Mouse (Mus musculus): ENCODE measurements around the gene Map4k1. TPM values are rescaled to one million over a fixed set of nuclear protein-coding genes. Genes with fewer than 3 reads are reported as not detected.

The Map4k1 gene
- polyA plus RNA-seq, 1 experiment from 2014 or later, result 6.9 TPM

DNA sequence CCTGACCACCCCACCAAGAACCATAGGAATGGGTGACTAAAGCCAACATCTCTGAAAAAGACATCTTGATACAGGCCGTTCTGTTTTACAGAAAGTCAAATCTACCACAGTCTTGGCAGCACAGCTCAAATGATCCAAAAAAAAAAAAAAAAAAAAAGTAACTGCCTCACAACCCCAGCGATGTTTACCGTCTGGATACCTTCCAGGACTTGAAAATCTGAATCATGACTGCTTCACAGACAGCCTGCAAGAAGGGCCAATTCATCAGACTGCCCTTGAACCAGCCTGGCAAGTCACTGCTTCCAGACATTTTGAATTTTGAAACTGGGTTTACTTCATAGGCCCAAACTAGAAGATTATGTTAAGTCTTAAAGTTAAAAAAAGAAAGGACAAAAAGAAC lies 29.1 kb upstream of the Map4k1 start:
- no peak for ATAC-seq
- no peaks in the 10 kb centered on the region for H3K27me3 ChIP-seq (replicated peaks; ENCODE audit: control insufficient read depth, insufficient read depth, low read length)
- H3K4me1 ChIP-seq (ENCODE audit: control insufficient read depth, insufficient read depth, low read length), result peaks cover 22% of the 10 kb centered on the region; the same call in 1 of the 2 replicates
- no peak overlapping the region for H3K4me3 ChIP-seq (ENCODE audit: low read depth, low read length)
- no peak overlapping the region for H3K4me2 ChIP-seq (ENCODE audit: low read length)
- DNase-seq (ENCODE audit: low spot score), result peak; percentile 64
- H3K9me3 ChIP-seq (replicated peaks; ENCODE audit: control insufficient read depth, low read length), result no peaks in the 10 kb centered on the region
- WGBS, result 13% methylated on average over 3 of the region's 3 CpGs
- H3K27ac ChIP-seq (ENCODE audit: low read depth, low read length), result peak overlapping the region; percentile 15; the same call in 1 of the 2 replicates
- no peak overlapping the region for H3K9ac ChIP-seq (ENCODE audit: low read length)
- H3K36me3 ChIP-seq (ENCODE audit: control insufficient read depth, insufficient read depth, low read length), result peaks cover 9% of the 10 kb centered on the region; the same call in 1 of the 2 replicates

DNA sequence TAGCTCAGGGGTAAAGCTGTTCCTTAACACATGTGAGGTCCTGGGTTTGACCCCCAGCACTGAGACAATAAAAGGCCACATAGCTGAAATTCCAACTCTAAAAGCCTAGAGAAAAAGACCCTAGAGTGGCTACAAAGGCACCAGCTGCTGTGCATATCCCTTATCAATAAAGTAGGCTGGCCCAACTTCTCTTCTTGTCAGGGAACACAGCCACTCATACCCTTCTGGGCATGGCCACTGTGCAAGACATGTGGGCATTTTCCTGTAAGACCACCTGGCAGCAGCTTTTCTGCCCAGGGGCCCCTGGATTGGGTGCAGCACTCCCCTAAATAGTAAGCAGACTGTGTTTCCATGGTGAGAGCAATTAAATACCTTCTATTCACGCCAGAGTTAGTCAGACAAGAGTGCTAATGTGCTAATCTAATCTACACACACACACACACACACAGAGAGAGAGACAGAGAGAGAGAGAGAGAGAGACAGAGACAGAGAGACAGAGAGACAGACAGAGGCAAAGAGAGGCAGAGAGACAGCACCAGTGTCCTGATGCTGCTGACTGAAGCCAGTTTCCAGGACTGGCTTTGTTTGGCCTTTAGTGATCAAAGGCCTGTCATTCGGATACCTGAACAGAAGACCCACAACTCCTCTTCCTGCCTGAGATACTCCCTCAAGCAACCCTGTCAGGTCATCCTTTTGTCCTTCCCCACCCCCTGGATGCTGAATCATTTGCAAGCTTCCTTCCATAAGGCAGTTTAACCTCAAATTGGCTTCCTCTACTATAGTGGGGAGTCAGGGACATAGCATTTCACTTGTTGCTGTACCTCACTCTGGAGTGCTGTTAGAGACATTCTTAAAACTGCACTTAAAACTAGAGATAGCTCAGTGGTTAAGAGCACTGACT lies 28.1 kb upstream of the Map4k1 start:
- no peak overlapping the region for H3K4me3 ChIP-seq (ENCODE audit: low read depth, low read length)
- DNase-seq (ENCODE audit: low spot score) (peak; percentile 87), ATAC-seq (peak; percentile 92)
- peaks cover 9% of the 10 kb centered on the region; the same call in 1 of the 2 replicates for H3K36me3 ChIP-seq (ENCODE audit: control insufficient read depth, insufficient read depth, low read length)
- H3K4me2 ChIP-seq (ENCODE audit: low read length), result no peak overlapping the region
- 13% methylated on average over 2 of the region's 2 CpGs for WGBS
- H3K9me3 ChIP-seq (replicated peaks; ENCODE audit: control insufficient read depth, low read length), result no peaks in the 10 kb centered on the region
- no peaks in the 10 kb centered on the region for H3K27me3 ChIP-seq (replicated peaks; ENCODE audit: control insufficient read depth, insufficient read depth, low read length)
- peak overlapping the region; percentile 52; the same call in 1 of the 2 replicates for H3K27ac ChIP-seq (ENCODE audit: low read depth, low read length)
- H3K4me1 ChIP-seq (ENCODE audit: control insufficient read depth, insufficient read depth, low read length), result peaks cover 27% of the 10 kb centered on the region
- no peak overlapping the region for H3K9ac ChIP-seq (ENCODE audit: low read length)

DNA sequence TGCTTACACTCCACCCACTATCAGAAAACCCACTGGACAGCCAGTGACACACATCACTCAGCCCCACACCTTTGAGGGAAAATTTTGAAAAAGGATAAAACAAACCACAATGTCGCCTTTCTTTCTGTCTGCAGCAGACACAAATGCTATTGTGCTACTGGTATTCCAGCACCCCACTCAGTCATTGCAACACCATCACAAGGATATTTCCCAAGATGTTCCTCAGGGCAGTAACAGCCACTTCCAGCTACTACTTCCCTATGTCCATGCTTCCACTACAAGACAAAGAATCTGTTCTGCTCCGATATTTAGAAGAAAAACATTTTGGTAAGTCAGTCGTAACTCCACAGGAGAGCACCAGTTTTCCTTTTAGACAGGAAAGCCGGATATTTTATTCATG lies 27.1 kb upstream of the Map4k1 start:
- Histone ChIP-seq H3K4me3 (ENCODE audit: low read depth, low read length) (no peak overlapping the region), H3K9me3 (replicated peaks; ENCODE audit: control insufficient read depth, low read length) (no peaks in the 10 kb centered on the region), H3K9ac (ENCODE audit: low read length) (no peak overlapping the region), H3K27me3 (replicated peaks; ENCODE audit: control insufficient read depth, insufficient read depth, low read length) (no peaks in the 10 kb centered on the region), H3K4me2 (ENCODE audit: low read length) (no peak overlapping the region), H3K36me3 (ENCODE audit: control insufficient read depth, insufficient read depth, low read length) (peaks cover 4% of the 10 kb centered on the region; the same call in 1 of the 2 replicates), H3K27ac (ENCODE audit: low read depth, low read length) (no peak overlapping the region), H3K4me1 (ENCODE audit: control insufficient read depth, insufficient read depth, low read length) (peaks cover 37% of the 10 kb centered on the region)
- ATAC-seq, result no peak
- no peak for DNase-seq (ENCODE audit: low spot score)
- 80% methylated on average over 4 of the region's 4 CpGs for WGBS

GRCm38 (mm10) chr7:28955295-28955897 lies 26.5 kb upstream of the Map4k1 start:
- Histone ChIP-seq H3K9ac (ENCODE audit: low read length) (no peak overlapping the region), H3K4me1 (ENCODE audit: control insufficient read depth, insufficient read depth, low read length) (peaks cover 44% of the 10 kb centered on the region), H3K27ac (ENCODE audit: low read depth, low read length) (no peak overlapping the region), H3K27me3 (replicated peaks; ENCODE audit: control insufficient read depth, insufficient read depth, low read length) (no peaks in the 10 kb centered on the region), H3K4me2 (ENCODE audit: low read length) (no peak overlapping the region), H3K9me3 (replicated peaks; ENCODE audit: control insufficient read depth, low read length) (no peaks in the 10 kb centered on the region), H3K36me3 (ENCODE audit: control insufficient read depth, insufficient read depth, low read length) (peaks cover 3% of the 10 kb centered on the region; the same call in 1 of the 2 replicates), H3K4me3 (ENCODE audit: low read depth, low read length) (no peak overlapping the region)
- WGBS, result 43% methylated on average over 5 of the region's 5 CpGs
- ATAC-seq (no peak), DNase-seq (ENCODE audit: low spot score) (peak; percentile 58)

DNA sequence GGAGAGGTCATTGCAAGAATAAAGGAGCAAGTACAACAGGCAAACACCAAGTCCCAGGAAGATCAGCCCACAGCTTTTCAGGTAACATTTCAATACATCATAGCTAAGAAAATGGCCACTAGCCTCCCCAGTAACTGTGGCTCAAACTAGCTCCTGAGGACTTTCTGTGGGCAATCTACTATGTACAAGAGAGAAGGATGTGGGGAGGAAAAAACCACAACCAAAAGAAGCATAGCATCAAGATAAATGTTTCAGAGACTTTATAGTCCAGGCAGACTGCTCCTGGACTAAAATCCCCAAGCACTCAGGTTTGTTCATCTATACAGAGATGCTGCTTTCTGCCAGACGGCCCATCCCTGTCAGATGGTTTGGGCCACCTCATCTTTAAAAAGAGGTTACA lies 25.6 kb upstream of the Map4k1 start:
- ATAC-seq, result no peak

GRCm38 (mm10) chr7:28957286-28957685 lies 24.6 kb upstream of the Map4k1 start:
- H3K4me3 ChIP-seq (ENCODE audit: low read depth, low read length), result no peak overlapping the region
- no peak overlapping the region for H3K9ac ChIP-seq (ENCODE audit: low read length)
- no peak overlapping the region for H3K4me2 ChIP-seq (ENCODE audit: low read length)
- 84% methylated on average over 6 of the region's 6 CpGs for WGBS
- no peaks in the 10 kb centered on the region for H3K9me3 ChIP-seq (replicated peaks; ENCODE audit: control insufficient read depth, low read length)
- H3K36me3 ChIP-seq (ENCODE audit: control insufficient read depth, insufficient read depth, low read length), result no peaks in the 10 kb centered on the region
- H3K4me1 ChIP-seq (ENCODE audit: control insufficient read depth, insufficient read depth, low read length), result peaks cover 50% of the 10 kb centered on the region
- ATAC-seq, result no peak
- DNase-seq (ENCODE audit: low spot score), result no peak
- H3K27ac ChIP-seq (ENCODE audit: low read depth, low read length), result no peak overlapping the region
- H3K27me3 ChIP-seq (replicated peaks; ENCODE audit: control insufficient read depth, insufficient read depth, low read length), result no peaks in the 10 kb centered on the region

More for the DNA sequence above, 25.6 kb upstream of the Map4k1 start:
- no peak overlapping the region for H3K27ac ChIP-seq (ENCODE audit: low read depth, low read length)
- H3K9ac ChIP-seq (ENCODE audit: low read length), result no peak overlapping the region
- H3K4me1 ChIP-seq (ENCODE audit: control insufficient read depth, insufficient read depth, low read length), result peaks cover 52% of the 10 kb centered on the region
- H3K9me3 ChIP-seq (replicated peaks; ENCODE audit: control insufficient read depth, low read length), result no peaks in the 10 kb centered on the region
- 92% methylated on average over 1 of the region's 1 CpGs for WGBS
- H3K4me3 ChIP-seq (ENCODE audit: low read depth, low read length), result no peak overlapping the region
- H3K27me3 ChIP-seq (replicated peaks; ENCODE audit: control insufficient read depth, insufficient read depth, low read length), result no peaks in the 10 kb centered on the region
- H3K36me3 ChIP-seq (ENCODE audit: control insufficient read depth, insufficient read depth, low read length), result no peaks in the 10 kb centered on the region
- no peak overlapping the region for H3K4me2 ChIP-seq (ENCODE audit: low read length)
- no peak for DNase-seq (ENCODE audit: low spot score)

DNA sequence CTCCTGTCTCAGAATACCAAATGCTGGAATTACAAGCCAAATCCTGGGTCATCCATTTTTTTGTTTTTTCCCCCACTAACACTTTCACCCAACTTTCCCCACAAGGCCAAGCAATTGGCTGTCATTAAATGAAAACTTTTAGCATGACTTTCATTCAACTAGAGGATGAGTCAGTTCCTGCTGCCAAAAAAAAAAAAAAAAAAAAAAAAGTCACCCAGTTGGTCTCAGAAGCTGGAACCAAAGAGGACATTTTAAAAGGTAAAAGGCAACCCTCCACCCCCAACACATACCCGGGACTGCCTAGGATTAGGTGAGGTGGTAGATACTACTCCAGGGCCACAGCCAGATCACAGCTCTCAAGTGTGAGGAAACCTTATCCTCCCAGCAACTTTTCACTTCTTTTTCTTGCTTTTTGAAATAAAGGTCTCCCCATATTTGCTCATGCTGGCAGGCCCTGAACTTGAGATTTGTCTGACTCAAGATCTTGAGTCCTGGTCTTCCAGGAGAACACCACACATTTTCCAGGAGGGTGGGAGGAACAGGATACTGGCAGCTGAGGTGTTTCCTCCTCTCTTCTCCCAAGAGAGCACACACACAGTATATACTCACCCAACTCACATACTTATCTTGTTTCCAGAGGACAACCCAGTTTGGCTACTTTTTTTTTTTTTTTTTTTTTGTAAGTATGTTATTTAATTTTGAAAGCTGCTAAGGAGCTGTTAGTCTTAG lies 23.7 kb upstream of the Map4k1 start:
- no peak overlapping the region for H3K4me2 ChIP-seq (ENCODE audit: low read length)
- H3K27me3 ChIP-seq (replicated peaks; ENCODE audit: control insufficient read depth, insufficient read depth, low read length), result no peaks in the 10 kb centered on the region
- 80% methylated on average over 1 of the region's 1 CpGs for WGBS
- H3K4me1 ChIP-seq (ENCODE audit: control insufficient read depth, insufficient read depth, low read length), result peaks cover 43% of the 10 kb centered on the region
- no peak overlapping the region for H3K27ac ChIP-seq (ENCODE audit: low read depth, low read length)
- H3K36me3 ChIP-seq (ENCODE audit: control insufficient read depth, insufficient read depth, low read length), result no peaks in the 10 kb centered on the region
- ATAC-seq, result no peak
- DNase-seq (ENCODE audit: low spot score), result no peak
- H3K4me3 ChIP-seq (ENCODE audit: low read depth, low read length), result no peak overlapping the region
- no peak overlapping the region for H3K9ac ChIP-seq (ENCODE audit: low read length)
- H3K9me3 ChIP-seq (replicated peaks; ENCODE audit: control insufficient read depth, low read length), result no peaks in the 10 kb centered on the region

DNA sequence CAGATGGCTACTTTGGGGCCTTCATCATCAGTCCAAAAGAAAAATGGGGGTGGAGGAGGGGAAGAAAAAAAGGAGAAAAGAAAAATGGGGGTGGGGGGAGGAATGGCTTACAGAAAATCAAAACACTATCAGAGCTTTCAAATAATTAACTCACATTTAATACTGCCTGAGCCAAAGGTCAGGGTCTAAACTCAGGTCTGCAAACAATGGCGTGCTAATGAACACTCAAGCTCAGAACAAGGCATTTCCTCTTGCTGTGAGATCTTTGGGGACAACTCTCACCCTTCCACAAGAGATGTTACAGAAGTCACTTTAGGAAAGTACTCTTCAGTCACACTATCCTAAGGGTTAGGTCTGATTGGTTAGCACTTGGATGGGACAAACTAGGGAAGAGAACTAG lies 23.1 kb upstream of the Map4k1 start:
- Histone ChIP-seq H3K4me1 (ENCODE audit: control insufficient read depth, insufficient read depth, low read length) (peaks cover 37% of the 10 kb centered on the region), H3K4me2 (ENCODE audit: low read length) (no peak overlapping the region), H3K27me3 (replicated peaks; ENCODE audit: control insufficient read depth, insufficient read depth, low read length) (no peaks in the 10 kb centered on the region), H3K36me3 (ENCODE audit: control insufficient read depth, insufficient read depth, low read length) (no peaks in the 10 kb centered on the region), H3K9ac (ENCODE audit: low read length) (no peak overlapping the region), H3K27ac (ENCODE audit: low read depth, low read length) (no peak overlapping the region), H3K4me3 (ENCODE audit: low read depth, low read length) (no peak overlapping the region), H3K9me3 (replicated peaks; ENCODE audit: control insufficient read depth, low read length) (no peaks in the 10 kb centered on the region)
- DNase-seq (ENCODE audit: low spot score) (no peak), ATAC-seq (no peak)
- 63% methylated on average over 1 of the region's 1 CpGs for WGBS

Measured in forebrain, embryonic 14.5 days (tissue).